Mouse (Mus musculus) bone marrow macrophage, adult 2 months (primary cell): Measurements from ENCODE around the gene Bcas1.

Source experiments
- CTCF ChIP-seq: IDR thresholded peaks from 2 replicates; pipeline ENCODE4 v1.5.1; 2012; ENCODE audit warnings: low read depth, mild to moderate bottlenecking, low read length, moderate library complexity
- POLR2A ChIP-seq: IDR thresholded peaks from 2 replicates; pipeline ENCODE4 v1.6.1; 2012; ENCODE audit warnings: mild to moderate bottlenecking, low read depth, low read length, borderline replicate concordance

DNA sequence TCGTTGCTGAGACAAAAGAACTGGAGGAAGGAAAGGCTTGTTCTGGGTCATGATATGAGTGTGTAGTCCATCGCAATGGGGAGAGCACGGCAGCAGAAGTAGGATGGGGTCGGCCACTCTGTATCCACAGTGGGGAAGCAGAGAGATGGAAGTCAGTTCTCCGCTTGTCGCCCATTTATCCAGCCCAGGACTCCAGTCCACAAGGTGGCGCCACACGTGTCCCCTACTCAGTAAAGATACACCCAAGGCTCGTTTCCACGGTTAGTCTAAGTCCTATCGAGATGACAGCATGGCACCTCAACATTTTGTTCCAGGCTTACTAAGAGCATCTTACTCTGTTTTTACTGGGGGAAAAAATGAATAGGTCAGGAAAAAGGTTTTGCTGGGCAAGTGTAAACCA, 48.6 kb upstream of the Bcas1 start:
- TF ChIP-seq CTCF (no peak; the same call in 1 of the 2 replicates), POLR2A (no peak)
